Mouse (Mus musculus) midbrain, embryonic 15.5 days (tissue): ENCODE data around the gene Adam11. TPM values are rescaled to one million over a fixed set of nuclear protein-coding genes. Genes with fewer than 3 reads are reported as not detected.

Source experiments
- ATAC-seq: fragments of 200-750 bp; cut with Nextera tagmentation; replicated peaks from 2 replicates; pipeline ENCODE4 v1.8.0; 2017; ENCODE audit warnings: moderate TSS enrichment
- H3K27ac ChIP-seq: fragments of 300-500 bp; sonication (generic); 2 replicates; pipeline ENCODE4 v1.5.1; 2015; ENCODE audit warnings: mild to moderate bottlenecking, inconsistent platforms
- H3K27me3 ChIP-seq: fragments of 300-500 bp; sonication (generic); replicated peaks from 2 replicates; pipeline ENCODE4 v1.6.1; 2015; ENCODE audit warnings: inconsistent platforms
- H3K36me3 ChIP-seq: fragments of 300-500 bp; sonication (generic); replicated peaks from 2 replicates; pipeline ENCODE4 v1.6.1; 2015; ENCODE audit warnings: inconsistent platforms
- H3K4me1 ChIP-seq: fragments of 300-500 bp; sonication (generic); 2 replicates; pipeline ENCODE4 v1.6.1; 2015; ENCODE audit warnings: inconsistent platforms
- H3K4me2 ChIP-seq: fragments of 300-500 bp; sonication (generic); 2 replicates; pipeline ENCODE4 v1.6.1; 2015; ENCODE audit warnings: inconsistent platforms, mild to moderate bottlenecking, moderate library complexity
- H3K4me3 ChIP-seq: fragments of 300-500 bp; sonication (generic); 2 replicates; pipeline ENCODE4 v1.5.1; 2015; ENCODE audit warnings: mild to moderate bottlenecking, inconsistent platforms
- H3K9ac ChIP-seq: fragments of 300-500 bp; sonication (generic); 2 replicates; pipeline ENCODE4 v1.6.1; 2015; ENCODE audit warnings: mild to moderate bottlenecking, inconsistent platforms
- H3K9me3 ChIP-seq: fragments of 300-500 bp; sonication (generic); 2 replicates; pipeline ENCODE4 v1.6.1; 2016; ENCODE audit warnings: inconsistent platforms
- WGBS: fragments of 180-500 bp; shearing (Covaris S2); methylation state at CpG from one replicate; pipeline ENCODE4 v1.1.7; 2015; ENCODE audit warnings: mixed read lengths; 5-methylcytosine and 5-hydroxymethylcytosine counted together
- polyA plus RNA-seq: library from polyadenylated mRNA; unstranded; fragments of >200 nt; fragmentation: Nextera tagmentation; extraction: Ambion mirVana; gene quantifications from 2 replicates; pipeline ENCODE4 v1.2.1, GENCODE M21; 2015

The Adam11 gene
- polyA plus RNA-seq, 1 experiment from 2014 or later, result 40.4 TPM

DNA sequence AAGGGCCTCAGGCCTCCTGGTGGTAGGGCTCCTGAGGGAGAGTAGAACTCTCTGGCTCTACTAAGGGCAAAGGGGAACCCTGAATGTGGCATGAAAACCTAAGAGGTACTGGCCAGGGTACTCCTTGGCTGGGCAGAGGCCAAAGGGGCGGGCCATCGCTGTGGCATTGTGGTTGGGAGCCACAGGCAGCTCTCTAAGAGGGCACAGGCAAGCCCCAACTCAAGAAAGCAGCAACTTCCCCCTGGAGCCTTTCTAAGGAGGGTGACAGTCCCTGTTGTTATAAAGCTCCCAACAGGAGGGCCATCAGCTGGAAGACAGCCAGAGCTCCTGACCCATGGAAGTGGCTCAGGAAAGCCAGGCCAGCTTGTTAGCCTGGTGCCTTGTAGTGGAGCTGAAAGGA lies 2.3 kb upstream of the Adam11 start:
- no peaks in the 10 kb centered on the region for H3K36me3 ChIP-seq
- H3K4me3 ChIP-seq, result no peak overlapping the region
- H3K4me1 ChIP-seq, result peaks cover 34% of the 10 kb centered on the region
- no peaks in the 10 kb centered on the region for H3K27me3 ChIP-seq
- no peaks in the 10 kb centered on the region for H3K9me3 ChIP-seq
- no peak overlapping the region for H3K9ac ChIP-seq
- ATAC-seq, result no peak
- no peak overlapping the region for H3K4me2 ChIP-seq
- no peak overlapping the region for H3K27ac ChIP-seq
- WGBS, result 83% methylated on average over 2 of the region's 2 CpGs

DNA sequence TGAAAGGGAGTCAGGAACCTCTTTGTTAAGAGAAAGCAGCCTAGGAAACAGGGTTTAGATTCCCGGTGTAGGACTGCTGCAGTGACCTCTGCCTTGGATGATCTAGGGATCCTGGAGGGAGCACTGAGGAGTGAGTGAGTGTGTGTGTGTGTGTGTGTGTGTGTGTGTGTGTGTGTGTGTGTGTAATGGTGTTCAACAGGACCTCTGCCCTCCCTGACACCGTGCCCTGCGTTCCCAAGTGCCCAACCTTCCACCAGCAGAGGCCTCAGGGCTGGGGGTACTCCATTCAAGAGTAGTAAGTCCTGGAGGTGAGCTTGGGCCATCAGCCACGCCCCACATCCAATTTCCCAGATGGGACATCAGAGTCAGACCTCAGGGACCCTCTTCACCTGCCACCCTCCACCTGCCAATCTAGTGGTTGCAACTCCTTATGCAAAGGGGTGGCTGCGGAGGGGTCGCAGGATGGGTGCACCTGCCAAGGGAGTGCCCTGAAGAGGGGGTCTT lies 382 bp upstream of the Adam11 start:
- H3K27me3 ChIP-seq, result no peaks in the 10 kb centered on the region
- peaks cover 25% of the 10 kb centered on the region for H3K4me1 ChIP-seq
- H3K4me2 ChIP-seq, result peak overlapping the region; percentile 94
- ATAC-seq, result peak; percentile 8; the same call in 1 of the 2 replicates
- H3K36me3 ChIP-seq, result no peaks in the 10 kb centered on the region
- WGBS, result 16% methylated on average over 6 of the region's 6 CpGs
- H3K4me3 ChIP-seq, result peak overlapping the region; percentile 92
- no peaks in the 10 kb centered on the region for H3K9me3 ChIP-seq
- H3K9ac ChIP-seq, result peak overlapping the region; percentile 90
- peak overlapping the region; percentile 70; the same call in 1 of the 2 replicates for H3K27ac ChIP-seq

DNA sequence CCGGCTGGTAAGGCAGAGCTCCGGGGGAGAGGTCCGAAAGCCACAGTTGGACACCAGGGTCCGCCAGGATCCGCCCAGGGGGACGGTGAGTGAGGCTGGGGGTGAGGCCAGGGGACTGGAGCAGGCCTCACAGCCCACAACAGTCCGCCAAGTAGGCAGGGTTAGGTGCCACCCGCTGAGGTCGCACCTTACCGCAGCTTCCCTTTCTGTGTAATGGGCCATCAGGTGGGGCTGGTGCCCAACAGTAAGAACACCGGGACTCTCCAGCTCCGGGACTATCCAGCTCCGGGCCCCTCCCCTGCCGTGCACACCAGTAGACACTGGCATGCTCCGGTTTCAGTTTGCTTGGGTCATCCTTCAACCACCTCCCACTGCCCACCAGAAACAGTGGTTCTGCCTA lies 1.0 kb downstream of the Adam11 start:
- peak overlapping the region; percentile 94 for H3K4me2 ChIP-seq
- H3K36me3 ChIP-seq, result no peaks in the 10 kb centered on the region
- ATAC-seq, result peak; percentile 31; the same call in 1 of the 2 replicates
- H3K27me3 ChIP-seq, result no peaks in the 10 kb centered on the region
- H3K4me1 ChIP-seq, result peaks cover 25% of the 10 kb centered on the region
- peak overlapping the region; percentile 92 for H3K4me3 ChIP-seq
- no peak overlapping the region for H3K27ac ChIP-seq
- peak overlapping the region; percentile 90 for H3K9ac ChIP-seq
- 8% methylated on average over 15 of the region's 15 CpGs for WGBS
- no peaks in the 10 kb centered on the region for H3K9me3 ChIP-seq

DNA sequence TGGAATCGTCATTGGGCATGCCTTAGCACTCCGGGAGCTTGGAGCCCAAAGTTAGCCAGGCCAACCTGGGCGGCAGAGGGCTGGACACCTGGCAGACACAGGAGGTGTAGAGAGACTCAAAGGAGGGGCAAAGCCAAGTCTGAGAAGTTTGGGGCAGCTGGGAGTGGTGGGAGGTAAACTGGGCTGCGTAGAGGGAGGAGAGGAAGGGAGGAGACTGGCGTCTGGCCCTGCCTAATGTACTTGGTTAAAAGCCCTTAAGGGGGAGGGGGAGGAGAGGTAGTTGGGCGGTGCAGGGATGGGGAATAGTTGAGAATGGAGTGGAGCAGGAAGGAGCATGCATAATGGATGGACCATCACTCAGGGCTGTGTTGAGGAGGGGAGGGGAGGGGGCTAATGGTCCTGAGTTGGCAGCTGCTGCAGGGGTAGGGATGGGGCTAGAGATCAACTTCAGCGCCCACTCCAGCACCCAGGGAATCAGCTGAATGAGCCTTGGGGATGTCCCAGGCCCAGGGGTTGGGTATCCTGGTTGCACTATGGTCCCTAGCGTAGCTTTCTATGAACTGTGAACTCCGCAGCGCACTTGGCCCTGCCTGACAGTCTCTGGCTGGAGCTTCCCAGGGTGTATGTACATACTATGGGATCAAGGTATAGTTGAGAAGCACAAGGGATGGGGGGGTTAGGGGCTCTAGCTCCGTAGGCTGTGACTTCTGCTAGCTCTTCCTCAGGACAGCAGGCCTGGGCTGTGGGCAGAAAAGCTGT lies 1.9 kb downstream of the Adam11 start:
- no peaks in the 10 kb centered on the region for H3K27me3 ChIP-seq
- peak overlapping the region; percentile 94 for H3K4me2 ChIP-seq
- H3K9me3 ChIP-seq, result no peaks in the 10 kb centered on the region
- no peak overlapping the region for H3K9ac ChIP-seq
- ATAC-seq, result no peak
- H3K27ac ChIP-seq, result no peak overlapping the region
- 47% methylated on average over 11 of the region's 11 CpGs for WGBS
- H3K4me3 ChIP-seq, result 0 out of 2 replicates have a peak overlapping the region, but pooled peaks have one; percentile 92
- H3K4me1 ChIP-seq, result peaks cover 25% of the 10 kb centered on the region
- H3K36me3 ChIP-seq, result no peaks in the 10 kb centered on the region

DNA sequence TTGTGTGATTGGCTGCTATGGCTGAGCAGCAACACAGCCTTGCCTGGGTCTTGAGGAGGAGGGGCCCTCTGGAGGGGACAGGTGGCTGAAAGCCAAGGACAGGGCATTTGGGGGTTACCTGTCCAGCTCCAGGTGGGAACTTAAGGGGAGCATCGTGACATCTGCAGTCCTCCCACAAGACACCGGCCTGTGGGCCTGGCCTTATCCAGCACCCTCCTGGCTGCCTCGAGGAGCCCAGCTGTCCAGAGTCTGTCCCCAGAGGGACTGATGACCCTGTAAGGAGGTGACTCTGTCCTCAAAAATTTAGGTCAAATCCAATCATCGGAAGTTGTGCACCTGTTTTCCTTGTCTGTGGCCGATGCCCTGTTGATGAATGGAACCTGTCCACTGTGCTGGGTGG lies 4.2 kb downstream of the Adam11 start:
- WGBS, result 85% methylated on average over 5 of the region's 5 CpGs
- no peak overlapping the region for H3K4me3 ChIP-seq
- H3K27ac ChIP-seq, result no peak overlapping the region
- ATAC-seq, result no peak
- no peak overlapping the region for H3K4me2 ChIP-seq
- no peaks in the 10 kb centered on the region for H3K36me3 ChIP-seq
- no peaks in the 10 kb centered on the region for H3K27me3 ChIP-seq
- H3K9me3 ChIP-seq, result no peaks in the 10 kb centered on the region
- H3K4me1 ChIP-seq, result peaks cover 28% of the 10 kb centered on the region
- H3K9ac ChIP-seq, result no peak overlapping the region

DNA sequence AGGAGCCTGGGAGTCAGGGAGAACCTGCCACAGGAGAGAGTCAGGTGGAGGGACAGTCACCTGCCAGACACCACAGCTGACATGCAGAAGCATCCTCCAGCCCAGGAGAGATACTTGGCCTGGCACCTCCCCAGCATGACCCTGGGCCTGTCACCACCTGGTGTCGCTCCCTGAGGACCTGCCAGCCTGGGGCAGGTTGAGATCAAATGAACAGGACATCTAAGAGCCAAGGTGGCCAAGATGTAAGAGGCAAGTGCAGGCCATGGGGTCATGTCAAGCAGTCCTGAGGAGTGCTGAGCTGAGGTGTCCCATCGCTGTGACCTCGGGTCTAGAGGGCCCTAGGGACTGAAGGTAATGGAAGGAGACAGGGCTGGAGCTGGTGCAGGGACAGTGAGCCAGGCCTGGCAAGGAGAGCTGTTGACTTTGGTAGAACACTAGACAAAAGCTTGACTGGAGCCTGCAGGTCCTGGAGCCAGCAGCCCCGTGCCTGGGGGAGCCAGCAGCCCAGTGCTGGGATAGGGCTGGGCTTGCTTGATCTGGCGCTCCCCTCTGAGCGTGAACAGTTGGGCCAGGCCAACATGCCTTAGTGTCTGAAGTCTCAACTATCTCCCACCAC lies 5.9 kb downstream of the Adam11 start:
- peaks cover 35% of the 10 kb centered on the region for H3K4me1 ChIP-seq
- H3K36me3 ChIP-seq, result no peaks in the 10 kb centered on the region
- H3K4me3 ChIP-seq, result no peak overlapping the region
- no peak overlapping the region for H3K4me2 ChIP-seq
- H3K27me3 ChIP-seq, result no peaks in the 10 kb centered on the region
- no peaks in the 10 kb centered on the region for H3K9me3 ChIP-seq
- WGBS, result 68% methylated on average over 6 of the region's 6 CpGs
- H3K27ac ChIP-seq, result no peak overlapping the region
- H3K9ac ChIP-seq, result no peak overlapping the region
- no peak for ATAC-seq

DNA sequence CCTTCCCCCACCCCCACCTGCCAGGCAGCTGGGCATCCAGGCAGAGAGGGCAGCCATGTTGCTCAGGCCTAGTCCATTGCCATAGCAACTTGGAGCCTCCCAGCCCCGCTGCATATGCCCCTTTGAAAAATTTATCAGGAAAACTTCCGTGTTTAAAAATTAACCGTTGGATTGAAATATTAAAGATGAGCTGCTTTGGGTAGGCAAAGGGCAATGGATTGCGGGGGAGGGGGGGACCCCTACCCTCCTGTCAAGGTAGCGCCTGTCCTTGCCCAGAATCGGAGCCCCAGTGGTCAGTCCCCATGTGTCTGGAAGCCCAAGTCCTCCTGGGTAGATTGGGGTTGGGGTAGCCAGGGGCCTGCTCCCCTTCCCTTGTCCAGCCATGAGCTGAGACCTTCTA lies 7.9 kb downstream of the Adam11 start:
- H3K9me3 ChIP-seq, result no peaks in the 10 kb centered on the region
- H3K4me1 ChIP-seq, result peaks cover 36% of the 10 kb centered on the region
- no peak for ATAC-seq
- H3K27me3 ChIP-seq, result no peaks in the 10 kb centered on the region
- H3K27ac ChIP-seq, result no peak overlapping the region
- no peak overlapping the region for H3K4me2 ChIP-seq
- 67% methylated on average over 6 of the region's 6 CpGs for WGBS
- H3K9ac ChIP-seq, result no peak overlapping the region
- no peak overlapping the region for H3K4me3 ChIP-seq
- no peaks in the 10 kb centered on the region for H3K36me3 ChIP-seq

DNA sequence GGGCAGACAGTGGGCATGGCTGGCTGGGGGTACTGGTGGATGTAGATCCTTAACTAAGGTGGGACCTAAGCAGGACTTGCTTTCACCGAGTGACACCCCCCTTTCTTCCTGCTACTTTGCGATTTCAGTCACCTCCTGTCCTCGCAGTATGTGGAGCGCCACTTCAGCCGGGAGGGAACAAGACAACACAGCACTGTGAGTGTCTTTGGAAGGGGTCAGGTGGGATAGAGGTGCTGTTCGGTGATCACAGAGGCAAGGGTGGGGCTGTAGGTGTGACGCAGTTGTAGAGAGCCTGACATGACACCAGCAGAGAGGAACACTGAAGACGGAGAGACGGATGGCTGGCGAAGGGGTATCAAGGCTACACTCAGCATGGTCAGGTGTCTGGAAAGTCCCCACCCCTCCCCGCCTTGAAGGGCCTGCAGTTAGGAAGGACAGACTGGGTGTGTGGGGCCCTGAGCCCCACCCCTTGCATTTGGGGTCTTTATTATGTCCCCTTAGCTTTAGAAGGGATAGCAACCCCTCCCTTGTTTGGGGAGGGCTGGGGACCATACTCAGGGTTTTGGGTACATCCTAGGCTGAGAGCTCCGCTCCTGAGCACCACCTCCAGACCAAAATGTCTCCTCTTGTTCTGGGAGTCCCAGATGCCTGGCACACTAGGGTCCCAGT lies 8.9 kb downstream of the Adam11 start:
- H3K4me2 ChIP-seq, result no peak overlapping the region
- peaks cover 40% of the 10 kb centered on the region for H3K4me1 ChIP-seq
- no peak for ATAC-seq

DNA sequence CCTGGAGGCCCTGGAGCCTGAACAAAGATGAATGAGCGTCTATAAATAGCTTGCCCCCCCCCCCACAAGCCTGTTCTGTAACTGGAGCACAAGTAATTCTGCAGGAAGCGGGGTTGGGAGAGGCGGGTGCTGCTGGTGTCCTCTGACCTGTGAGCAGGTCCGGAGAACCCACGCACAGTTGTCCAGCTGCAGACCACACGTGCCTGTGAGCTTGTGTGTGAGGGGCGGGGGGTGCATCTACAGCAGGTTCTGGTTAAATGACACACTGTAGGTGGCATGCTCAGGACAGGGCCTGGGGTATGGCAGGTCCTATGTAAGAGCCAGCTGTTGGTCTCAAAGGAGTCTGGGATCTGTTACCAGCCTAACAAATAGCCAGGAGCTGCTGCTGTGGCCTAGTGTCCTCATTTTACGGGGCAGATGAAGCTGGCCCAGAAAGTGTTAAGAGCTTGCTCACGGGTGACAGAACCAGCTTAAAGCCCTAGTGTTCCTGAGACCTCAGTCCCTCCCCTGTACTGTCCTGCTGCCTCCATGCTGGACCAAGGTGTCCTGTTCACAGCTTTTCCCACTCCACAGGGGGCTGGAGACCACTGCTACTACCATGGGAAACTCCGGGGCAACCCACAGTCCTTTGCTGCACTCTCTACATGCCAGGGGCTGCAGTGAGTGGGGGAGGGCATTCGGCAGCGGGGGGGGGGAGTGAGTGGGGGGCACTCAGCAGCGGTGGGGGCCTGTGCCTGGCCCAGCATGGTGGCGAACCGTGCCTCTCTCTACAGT lies 9.6 kb downstream of the Adam11 start:
- Histone ChIP-seq H3K9ac (no peak overlapping the region), H3K4me1 (peaks cover 47% of the 10 kb centered on the region), H3K4me3 (no peak overlapping the region), H3K9me3 (no peaks in the 10 kb centered on the region), H3K27ac (no peak overlapping the region), H3K27me3 (no peaks in the 10 kb centered on the region), H3K36me3 (0 out of 2 replicates have a peak, but pooled peaks cover 2% of the 10 kb centered on the region), H3K4me2 (no peak overlapping the region)
- no peak for ATAC-seq
- 55% methylated on average over 15 of the region's 15 CpGs for WGBS

More for the DNA sequence above, 8.9 kb downstream of the Adam11 start:
- Histone ChIP-seq H3K4me3 (no peak overlapping the region), H3K9ac (no peak overlapping the region), H3K27ac (no peak overlapping the region), H3K36me3 (no peaks in the 10 kb centered on the region), H3K27me3 (no peaks in the 10 kb centered on the region), H3K9me3 (no peaks in the 10 kb centered on the region)
- 88% methylated on average over 12 of the region's 12 CpGs for WGBS

DNA sequence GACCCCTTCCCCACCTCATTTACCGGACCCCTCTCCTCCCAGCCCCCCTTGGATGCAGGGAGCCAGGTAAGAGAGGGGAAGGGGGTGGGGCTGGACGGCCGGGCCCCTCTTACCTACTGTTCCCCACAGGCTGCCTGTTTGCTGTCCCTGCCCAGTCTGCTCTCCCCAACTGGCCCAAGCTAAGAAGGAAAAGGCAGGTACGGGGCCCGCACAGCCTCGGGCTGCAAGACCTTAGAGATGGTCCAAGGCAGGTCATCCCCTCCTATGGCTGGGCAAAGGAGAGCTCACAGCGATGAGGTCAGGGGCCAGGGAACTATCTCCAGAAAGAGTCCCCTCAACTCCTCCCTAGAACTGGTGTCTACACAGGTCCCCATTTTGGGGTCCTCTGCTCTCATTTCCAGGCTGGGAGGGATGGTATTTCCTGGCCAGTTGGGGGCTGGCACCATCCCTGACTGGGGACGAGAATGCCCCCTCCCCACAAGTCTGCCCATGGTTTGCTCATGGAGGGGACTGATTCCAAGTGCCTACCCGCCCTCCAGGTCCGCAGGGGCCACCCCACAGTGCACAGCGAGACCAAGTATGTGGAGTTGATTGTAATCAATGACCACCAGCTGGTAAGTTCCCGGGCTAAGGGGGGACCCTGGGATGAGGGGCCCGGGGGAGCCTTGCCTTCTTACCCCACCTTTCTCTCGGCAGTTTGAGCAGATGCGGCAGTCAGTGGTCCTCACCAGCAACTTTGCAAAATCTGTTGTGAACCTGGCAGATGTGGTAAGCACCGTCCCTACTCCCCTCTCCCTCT lies 10.9 kb downstream of the Adam11 start:
- H3K4me3 ChIP-seq, result no peak overlapping the region
- no peak overlapping the region for H3K9ac ChIP-seq
- peaks cover 48% of the 10 kb centered on the region for H3K4me1 ChIP-seq
- no peak for ATAC-seq
- peak overlapping the region; percentile 14; the same call in 1 of the 2 replicates for H3K4me2 ChIP-seq
- H3K27ac ChIP-seq, result peak overlapping the region; percentile 92; the same call in 1 of the 2 replicates
- H3K36me3 ChIP-seq, result peaks cover 12% of the 10 kb centered on the region; the same call in 1 of the 2 replicates
- WGBS, result 29% methylated on average over 16 of the region's 16 CpGs
- H3K9me3 ChIP-seq, result no peaks in the 10 kb centered on the region
- no peaks in the 10 kb centered on the region for H3K27me3 ChIP-seq
